Mouse (Mus musculus): ENCODE measurements at regions not wholly inside any gene's neighbourhood (a gene's known extent, or its start where the extent isn't known, plus 50 kb on each side); places are given as distances from the start of the nearest gene placed in this dataset.

- TF ChIP-seq MYOG (IDR thresholded peaks at IDR 0.05; ENCODE audit: control insufficient read depth, extremely low read depth, insufficient read length) (no peak), CTCF (IDR thresholded peaks at IDR 0.05; ENCODE audit: control insufficient read depth, insufficient read depth, insufficient read length) (no peak), MAX (IDR thresholded peaks at IDR 0.05) (no peak), CEBPB (IDR thresholded peaks at IDR 0.05; ENCODE audit: low read depth) (no peak)
Measured at GRCm38 (mm10) chr16:5829071-5829470, 56.1 kb upstream of the Rbfox1 start.
